Mouse (Mus musculus) gastrocnemius, adult 18-20 months (tissue): ENCODE measurements around the gene Ovch2. TPM values are rescaled to one million over a fixed set of nuclear protein-coding genes. Genes with fewer than 3 reads are reported as not detected.

ENCODE experiments used
- DNase-seq: peaks from one replicate; pipeline ENCODE4 v3.0.0; 2021; ENCODE audit warnings: low spot score
- total RNA-seq, 2 experiments: library from RNA; stranded (reverse); gene quantifications; 2 replicates each; pipeline ENCODE4 v1.2.3; 2021

The Ovch2 gene
- total RNA-seq, 2 experiments from 2014 or later: not detected

DNA sequence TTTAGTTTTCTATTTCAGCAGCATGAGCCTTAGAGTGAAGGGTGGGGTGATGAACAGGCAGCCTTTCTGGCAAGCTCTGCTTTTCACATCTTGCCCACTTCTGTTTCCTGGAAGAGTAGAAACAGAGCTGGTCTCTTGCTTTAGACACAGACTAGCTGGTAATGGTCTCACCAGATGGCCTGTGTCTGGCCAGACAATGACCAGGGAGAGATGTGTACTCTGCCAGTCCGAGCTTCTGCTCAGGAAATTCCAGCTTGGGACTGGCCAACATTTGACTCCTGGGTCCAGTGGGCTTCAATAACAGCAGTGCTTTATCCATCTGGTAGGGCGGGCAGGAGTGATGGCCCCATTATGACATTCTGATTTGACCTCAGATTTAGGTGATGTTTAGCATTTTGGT is 55.9 kb downstream of the Ovch2 start:
- no peak for DNase-seq

DNA sequence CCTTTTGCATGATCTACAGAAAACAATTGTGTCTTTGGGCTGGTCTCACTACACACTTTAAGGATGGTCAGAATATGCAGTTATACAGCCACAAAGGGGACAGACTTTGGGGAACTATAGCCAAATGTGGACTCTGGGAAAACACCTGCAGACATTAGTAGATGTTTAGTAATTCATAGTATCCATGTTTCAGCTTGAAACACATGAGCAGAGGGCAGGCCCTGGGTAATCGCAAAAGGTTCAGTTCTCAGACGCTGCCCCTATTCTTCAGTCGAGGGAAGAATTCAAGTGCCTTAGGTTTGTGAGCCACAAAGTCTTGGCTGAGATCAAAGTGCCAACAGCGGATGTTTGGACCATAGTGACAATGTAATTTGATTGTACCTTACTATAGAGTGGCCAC is 56.6 kb downstream of the Ovch2 start:
- no peak for DNase-seq

DNA sequence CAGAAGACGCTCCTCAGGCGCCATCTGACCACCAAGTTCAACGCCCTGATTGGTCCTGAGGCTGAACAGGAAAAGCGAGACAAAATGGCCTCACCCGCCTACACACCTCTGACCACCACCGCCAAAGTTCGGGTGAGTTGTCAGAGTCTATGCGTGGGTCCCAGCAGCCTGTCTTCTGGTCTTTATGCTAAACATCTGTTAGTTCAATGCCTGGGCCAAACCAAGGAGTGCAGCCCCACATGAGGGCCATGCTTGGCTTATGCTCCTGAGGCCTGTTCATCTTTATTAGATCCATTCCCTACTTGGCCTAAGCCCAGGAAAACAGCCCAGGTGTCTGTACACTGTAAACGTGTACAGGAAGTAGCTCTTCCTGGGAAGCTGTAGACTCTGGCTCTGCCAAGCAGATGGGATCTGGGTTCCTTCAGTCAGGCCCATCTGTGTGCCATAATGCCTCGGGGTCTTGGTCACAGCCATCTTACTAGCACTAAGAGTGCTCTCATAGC is 58.0 kb downstream of the Ovch2 start:
- DNase-seq: no peak

DNA sequence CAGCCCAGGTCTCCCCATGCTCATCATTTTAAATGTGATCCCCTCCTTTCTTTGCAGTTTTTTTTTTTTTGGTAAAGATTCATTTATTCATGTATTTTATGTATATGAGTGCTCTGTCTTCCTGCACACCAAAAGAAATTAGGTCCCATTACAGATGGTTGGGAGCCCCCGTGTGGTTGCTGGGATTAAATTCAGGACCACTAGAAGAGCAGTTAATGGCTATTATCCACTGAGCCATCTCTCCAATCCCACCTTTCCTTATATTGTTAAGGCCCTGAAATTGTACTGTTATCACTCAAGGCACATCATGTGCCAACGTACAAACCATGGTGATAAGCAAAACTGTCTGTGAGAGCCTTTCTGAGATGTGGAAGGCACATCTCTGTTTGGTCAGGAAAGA is 62.3 kb downstream of the Ovch2 start:
- no peak for DNase-seq

DNA sequence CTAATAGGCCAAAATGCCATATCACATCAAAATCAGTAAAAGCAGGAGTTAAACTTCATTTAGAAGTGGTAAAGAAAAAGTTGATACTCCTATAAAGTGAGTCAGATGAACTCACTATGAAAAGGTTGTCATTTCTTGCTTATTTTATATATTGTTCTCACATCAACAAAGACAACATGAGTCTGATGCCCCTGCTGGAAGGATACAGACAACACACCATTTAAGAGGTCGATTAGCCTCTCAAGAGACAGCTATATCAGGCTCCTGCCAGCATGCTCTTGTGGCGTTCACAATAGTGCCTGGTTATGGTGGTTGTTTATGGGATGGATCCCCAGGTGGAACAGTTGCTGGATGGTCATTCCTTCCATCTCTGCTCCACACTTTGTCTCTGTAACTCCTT is 67.8 kb downstream of the Ovch2 start:
- no peak for DNase-seq

Other genes starting within 250 kb of the Ovch2 start
- gene Olfml1, start 233.8 kb downstream of the Ovch2 start, total RNA-seq: 1 to 10 TPM; 1.5 to 1.7 TPM
- 10 to 100 TPM; 13.9 to 15.6 TPM for gene Ppfibp2, start 206.0 kb downstream of the Ovch2 start, total RNA-seq
- gene 5330417H12Rik, start 176.0 kb downstream of the Ovch2 start, total RNA-seq: not detected
- gene Cyb5r2, start 43.2 kb downstream of the Ovch2 start, total RNA-seq: not detected
- not detected for gene Olfr467, start 11.1 kb upstream of the Ovch2 start, total RNA-seq
- gene Olfr469, start 24.3 kb upstream of the Ovch2 start, total RNA-seq: not detected
- gene Olfr470, start 46.3 kb upstream of the Ovch2 start, total RNA-seq: not detected
- not detected for gene Olfr472, start 96.7 kb upstream of the Ovch2 start, total RNA-seq
- not detected for gene Olfr473, start 129.2 kb upstream of the Ovch2 start, total RNA-seq
- gene Olfr474, start 153.4 kb upstream of the Ovch2 start, total RNA-seq: not detected
- gene Olfr476, start 163.6 kb upstream of the Ovch2 start, total RNA-seq: not detected
- gene Olfr477, start 185.5 kb upstream of the Ovch2 start, total RNA-seq: not detected
- gene Olfr478, start 232.8 kb upstream of the Ovch2 start, total RNA-seq: not detected
- not detected for gene Olfr479, start 249.5 kb upstream of the Ovch2 start, total RNA-seq